Mouse (Mus musculus): ENCODE data around the gene Lrp1.

DNA sequence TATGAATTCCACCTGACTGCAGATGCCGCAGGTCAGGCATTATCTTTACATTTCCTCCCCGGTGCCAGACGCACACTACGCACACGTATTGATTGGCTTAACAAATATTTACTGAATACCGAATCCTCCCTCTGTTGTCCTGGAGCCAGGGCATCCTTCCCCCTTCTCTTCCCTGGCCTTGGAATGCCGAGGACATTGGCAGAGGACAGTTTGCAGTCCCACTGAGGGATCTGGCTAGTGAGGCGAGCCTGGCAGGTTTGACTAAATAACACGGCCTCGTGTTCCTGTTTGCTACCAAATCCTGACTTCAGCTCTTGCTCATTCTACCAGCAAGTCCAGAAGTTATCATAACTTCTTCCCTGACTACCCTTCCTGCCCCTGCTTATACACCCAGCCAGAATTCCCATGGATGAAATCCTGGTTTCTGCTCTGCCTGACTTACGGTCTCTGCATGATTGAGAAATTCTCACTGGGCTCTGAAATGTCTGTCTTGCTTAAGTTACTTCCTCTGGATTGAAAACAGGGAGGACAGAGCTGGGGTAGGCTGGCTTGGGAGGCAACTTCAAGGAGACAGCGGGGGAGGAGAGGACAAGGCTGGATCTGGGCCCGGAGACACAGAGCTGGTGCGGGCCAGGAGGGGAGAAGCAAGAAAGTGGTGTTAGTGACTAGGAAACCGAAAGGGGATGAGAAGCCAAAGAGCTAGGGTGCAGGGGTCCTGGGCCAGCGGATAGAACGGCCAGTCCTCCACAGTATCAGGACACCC lies 21.0 kb downstream of the Lrp1 start:
- TF ChIP-seq CTCF (conservative IDR thresholded peaks at IDR 0.05; ENCODE audit: insufficient read depth, insufficient read length, low read depth, low read length) (no peak), POLR2A (IDR thresholded peaks at IDR 0.05; ENCODE audit: low read depth, low read length) (no peak)

Measured in kidney, adult 2 months (tissue).